Comparison of ENCODE assay signal across 8 mouse cellular contexts in genomic region chr13:54694348-54695060, GRCm38 (mm10). TPM values are rescaled to one million over a fixed set of nuclear protein-coding genes. Genes with fewer than 3 reads are reported as not detected.
DNase-seq lines count a peak whose midpoint lies in the region; ATAC-seq and TF ChIP-seq lines count a peak whose summit lies in the region.

No protein-coding gene starts in this region.

- TF ChIP-seq POLR2A in thymus, adult 2 months (IDR thresholded peaks at IDR 0.05; ENCODE audit: control insufficient read depth, extremely low read depth, insufficient read depth, low read length, poor library complexity), result no peak

- H3K4me1 ChIP-seq in erythroblast, embryonic 14.5 days (ENCODE audit: control insufficient read depth), result peaks cover 48% of the 10 kb centered on the region
- H3K4me1 ChIP-seq in hindbrain, embryonic 10.5 days (replicated peaks), result peaks cover 37% of the 10 kb centered on the region
- peaks cover 13% of the 10 kb centered on the region for H3K4me1 ChIP-seq in limb, embryonic 11.5 days (ENCODE audit: control insufficient read depth, insufficient read depth, low read length)
- H3K4me1 ChIP-seq in midbrain, embryonic 13.5 days (replicated peaks), result peaks cover 38% of the 10 kb centered on the region
- H3K4me1 ChIP-seq in thymus, adult 2 months (replicated peaks; ENCODE audit: control insufficient read depth, insufficient read depth, low read length), result peaks cover 19% of the 10 kb centered on the region

- H3K9ac ChIP-seq in limb, embryonic 11.5 days (ENCODE audit: low read length), result peak overlapping the region; percentile 49; the same call in 1 of the 2 replicates
- H3K9ac ChIP-seq in midbrain, embryonic 13.5 days (replicated peaks), result peak overlapping the region; percentile 70

- peak overlapping the region; percentile 95 for H3K27ac ChIP-seq in hindbrain, embryonic 10.5 days
- peak overlapping the region; percentile 48; the same call in 1 of the 2 replicates for H3K27ac ChIP-seq in limb, embryonic 11.5 days (replicated peaks; ENCODE audit: low read depth, low read length)
- peak overlapping the region; percentile 93 for H3K27ac ChIP-seq in midbrain, embryonic 13.5 days
- H3K27ac ChIP-seq in thymus, adult 2 months (ENCODE audit: control insufficient read depth, insufficient read depth, low read length), result peak overlapping the region; percentile 86

- TF ChIP-seq CTCF in thymus, adult 2 months (IDR thresholded peaks at IDR 0.05; ENCODE audit: borderline replicate concordance, control insufficient read depth, extremely low read depth, insufficient read depth, low read length, poor library complexity), result no peak

- peak overlapping the region; percentile 42 for H3K4me2 ChIP-seq in limb, embryonic 11.5 days (ENCODE audit: low read depth, severe bottlenecking)
- peak overlapping the region; percentile 52 for H3K4me2 ChIP-seq in midbrain, embryonic 13.5 days (replicated peaks)

- 16% methylated on average over 26 of the region's 26 CpGs for WGBS in hindbrain, embryonic 10.5 days
- WGBS in limb, embryonic 11.5 days, result 18% methylated on average over 26 of the region's 26 CpGs
- 17% methylated on average over 26 of the region's 26 CpGs for WGBS in midbrain, embryonic 13.5 days
- WGBS in thymus, adult 2 months, result 14% methylated on average over 26 of the region's 26 CpGs

- H3K27me3 ChIP-seq in erythroblast, embryonic 14.5 days (ENCODE audit: control insufficient read depth), result no peaks in the 10 kb centered on the region
- H3K27me3 ChIP-seq in hindbrain, embryonic 10.5 days (ENCODE audit: insufficient read depth, poor library complexity, severe bottlenecking), result no peaks in the 10 kb centered on the region
- no peaks in the 10 kb centered on the region for H3K27me3 ChIP-seq in limb, embryonic 11.5 days (ENCODE audit: control insufficient read depth, insufficient read depth, low read length)
- H3K27me3 ChIP-seq in midbrain, embryonic 13.5 days, result no peaks in the 10 kb centered on the region
- H3K27me3 ChIP-seq in thymus, adult 2 months (ENCODE audit: control insufficient read depth, insufficient read depth, low read length), result no peaks in the 10 kb centered on the region

- DNase-seq in kidney, adult 11 months, result peak; percentile 93
- DNase-seq in kidney, postnatal 14 days, result no peak
- peak; percentile 97 for DNase-seq in ZHBTc4 (ENCODE audit: low read depth, low spot score)
- no peak for DNase-seq in hindbrain, embryonic 10.5 days (ENCODE audit: low spot score)
- no peak for DNase-seq in limb, embryonic 11.5 days (ENCODE audit: low spot score)
- peak; percentile 91 for DNase-seq in thymus, adult 2 months

- peak overlapping the region; percentile 100 for H3K4me3 ChIP-seq in erythroblast, embryonic 14.5 days (replicated peaks)
- peak overlapping the region; percentile 97 for H3K4me3 ChIP-seq in hindbrain, embryonic 10.5 days
- peak overlapping the region; percentile 97 for H3K4me3 ChIP-seq in limb, embryonic 11.5 days (ENCODE audit: low read depth, low read length)
- peak overlapping the region; percentile 99 for H3K4me3 ChIP-seq in midbrain, embryonic 13.5 days (replicated peaks)
- peak overlapping the region; percentile 72 for H3K4me3 ChIP-seq in thymus, adult 2 months (ENCODE audit: control insufficient read depth, insufficient read depth, low read length)

- H3K9me3 ChIP-seq in erythroblast, embryonic 14.5 days (ENCODE audit: control insufficient read depth, low read length), result no peaks in the 10 kb centered on the region
- H3K9me3 ChIP-seq in hindbrain, embryonic 10.5 days, result no peaks in the 10 kb centered on the region
- H3K9me3 ChIP-seq in limb, embryonic 11.5 days (ENCODE audit: control insufficient read depth, low read length), result no peaks in the 10 kb centered on the region
- H3K9me3 ChIP-seq in midbrain, embryonic 13.5 days, result no peaks in the 10 kb centered on the region

- peaks cover 25% of the 10 kb centered on the region for H3K36me3 ChIP-seq in erythroblast, embryonic 14.5 days (ENCODE audit: control insufficient read depth)
- 0 out of 2 replicates have a peak, but pooled peaks cover 4% of the 10 kb centered on the region for H3K36me3 ChIP-seq in hindbrain, embryonic 10.5 days
- no peaks in the 10 kb centered on the region for H3K36me3 ChIP-seq in limb, embryonic 11.5 days (ENCODE audit: control insufficient read depth, insufficient read depth, low read length)
- no peaks in the 10 kb centered on the region for H3K36me3 ChIP-seq in midbrain, embryonic 13.5 days
- no peaks in the 10 kb centered on the region for H3K36me3 ChIP-seq in thymus, adult 2 months (ENCODE audit: control insufficient read depth, insufficient read depth, low read length)

- peak; percentile 65 for ATAC-seq in limb, embryonic 11.5 days (ENCODE audit: insufficient number of reproducible peaks, low FRiP score, low TSS enrichment, low read depth)
- peak; percentile 84 for ATAC-seq in midbrain, embryonic 13.5 days

RNA-seq across cellular contexts. Expression of gene Rnf44, which starts 0.8 kb away (rescaled TPM):
- polyA plus RNA-seq in erythroblast, embryonic 14.5 days (2012), result 20.2 and 23.6 TPM in 2 replicates
- polyA plus RNA-seq in hindbrain, embryonic 10.5 days (2016; fragmentation: Nextera tagmentation; extraction: Ambion mirVana), result 106 and 127 TPM in 2 replicates
- polyA plus RNA-seq in limb, embryonic 11.5 days (2014; fragmentation: Nextera tagmentation; extraction: Ambion mirVana), result 94.8 and 101 TPM in 2 replicates
- 93.7 and 109 TPM in 2 replicates for polyA plus RNA-seq in midbrain, embryonic 13.5 days (2015; fragmentation: Nextera tagmentation; extraction: Ambion mirVana)
- polyA plus RNA-seq in thymus, adult 2 months (2012; rRNA removed), result 601 and 680 TPM in 2 replicates

RNA-seq across cellular contexts. Expression of gene Cdhr2, which starts 6.8 kb away (rescaled TPM):
- 0.03 TPM in 1 of 2 replicates, not detected in the other for polyA plus RNA-seq in erythroblast, embryonic 14.5 days (2012)
- polyA plus RNA-seq in hindbrain, embryonic 10.5 days (2016; fragmentation: Nextera tagmentation; extraction: Ambion mirVana), result 0.07 and 0.15 TPM in 2 replicates
- polyA plus RNA-seq in limb, embryonic 11.5 days (2014; fragmentation: Nextera tagmentation; extraction: Ambion mirVana), result not detected in 2 replicates
- 0.15 TPM in 2 replicates for polyA plus RNA-seq in midbrain, embryonic 13.5 days (2015; fragmentation: Nextera tagmentation; extraction: Ambion mirVana)
- polyA plus RNA-seq in thymus, adult 2 months (2012; rRNA removed), result 1.2 and 1.3 TPM in 2 replicates

RNA-seq across cellular contexts. Expression of gene Gprin1, which starts 55.2 kb away (rescaled TPM):
- polyA plus RNA-seq in erythroblast, embryonic 14.5 days (2012), result not detected in 2 replicates
- polyA plus RNA-seq in hindbrain, embryonic 10.5 days (2016; fragmentation: Nextera tagmentation; extraction: Ambion mirVana), result 1.2 and 2.5 TPM in 2 replicates
- polyA plus RNA-seq in limb, embryonic 11.5 days (2014; fragmentation: Nextera tagmentation; extraction: Ambion mirVana), result 0.55 and 0.68 TPM in 2 replicates
- polyA plus RNA-seq in midbrain, embryonic 13.5 days (2015; fragmentation: Nextera tagmentation; extraction: Ambion mirVana), result 5.1 and 5.8 TPM in 2 replicates
- polyA plus RNA-seq in thymus, adult 2 months (2012; rRNA removed), result 0.18 and 0.19 TPM in 2 replicates

Comparison
In these comparisons a context has a peak if more than half of its experiments do, and no peak if none do; other contexts are left out.
1. DNase-seq: peak in kidney, adult 11 months (single experiment), ZHBTc4 (single experiment) and thymus, adult 2 months (single experiment); none in kidney, postnatal 14 days (single experiment), hindbrain, embryonic 10.5 days (single experiment) and limb, embryonic 11.5 days (single experiment).
2. Peak in every context shown above with its lines, with median percentiles within 50 percentile points of each other: H3K4me3 ChIP-seq and H3K27ac ChIP-seq.